Mouse (Mus musculus) heart, adult 2 months (tissue): ENCODE results near the gene Ccn1. TPM values are rescaled to one million over a fixed set of nuclear protein-coding genes. Genes with fewer than 3 reads are reported as not detected.

ENCODE experiments used
- DNase-seq, 2 experiments: peaks; one replicate each; pipeline ENCODE4 v3.0.0; 2021
- H3K27ac ChIP-seq: fragments of 200-600 bp; 2 replicates; pipeline ENCODE4 v1.8.1; 2022
- H3K27me3 ChIP-seq: fragments of 200-500 bp; 2 replicates; pipeline ENCODE4 v1.6.1; 2012; ENCODE audit warnings: mild to moderate bottlenecking, low read length, inconsistent platforms, mixed read lengths; ENCODE audit not compliant: control insufficient read depth, insufficient read depth
- H3K36me3 ChIP-seq: fragments of 200-500 bp; 2 replicates; pipeline ENCODE4 v1.6.1; 2012; ENCODE audit warnings: low read length, inconsistent platforms; ENCODE audit not compliant: control insufficient read depth, insufficient read depth
- H3K4me1 ChIP-seq: fragments of 200-500 bp; 2 replicates; pipeline ENCODE4 v1.6.1; 2011; ENCODE audit warnings: low read length; ENCODE audit not compliant: control insufficient read depth, insufficient read depth
- H3K4me3 ChIP-seq: fragments of 200-600 bp; 2 replicates; pipeline ENCODE4 v1.8.1; 2022
- H3K79me2 ChIP-seq: fragments of 200-500 bp; replicated peaks from 2 replicates; pipeline ENCODE4 v1.6.1; 2012; ENCODE audit warnings: mild to moderate bottlenecking, inconsistent platforms, low read length, moderate library complexity, mixed read lengths; ENCODE audit not compliant: control insufficient read depth, insufficient read depth
- H3K9ac ChIP-seq: fragments of 200-500 bp; 2 replicates; pipeline ENCODE4 v1.6.1; 2012; ENCODE audit warnings: low read depth, mild to moderate bottlenecking, control low read depth, inconsistent platforms, low read length, mixed read lengths
- CTCF ChIP-seq: fragments of 200-600 bp; IDR thresholded peaks from 2 replicates; pipeline ENCODE4 v1.8.1; 2022; ENCODE audit warnings: antibody characterized with exemption, mild to moderate bottlenecking, moderate library complexity
- EP300 ChIP-seq: fragments of 200-500 bp; IDR thresholded peaks from 2 replicates; pipeline ENCODE4 v1.6.1; 2011; ENCODE audit warnings: low read depth, low read length, control low read depth; ENCODE audit not compliant: insufficient read depth
- POLR2A ChIP-seq: fragments of 200-500 bp; IDR thresholded peaks from 2 replicates; pipeline ENCODE4 v1.6.1; 2011; ENCODE audit warnings: mild to moderate bottlenecking, low read depth, low read length, control low read depth; ENCODE audit not compliant: insufficient read depth
- WGBS: fragments of 180-500 bp; shearing (Covaris S2); methylation state at CpG from one replicate; pipeline ENCODE4 v1.1.7; 2018; 5-methylcytosine and 5-hydroxymethylcytosine counted together
- intact Hi-C: fragments of 180-260 bp; cut with DNase I; formaldehyde crosslinking; loops from one replicate; pipeline ENCODE4 v1.15.1; 2025
- polyA plus RNA-seq: library from polyadenylated mRNA; depleted of rRNA; stranded (reverse); fragments of >200 nt; gene quantifications from 2 replicates; pipeline ENCODE4 v1.2.3, GENCODE M21; 2012
- total RNA-seq, 2 experiments: library from RNA; stranded (reverse); gene quantifications; 2 replicates each; pipeline ENCODE4 v1.2.3; 2021

Ccn1 gene
- total and polyA plus RNA-seq, 3 experiments: 39.7 to 72.1 (median 49.9) TPM

GRCm38 (mm10) chr3:145648097-145648931, 1.5 kb downstream of the Ccn1 start:
- Histone ChIP-seq H3K4me3 (peak overlapping the region; percentile 71), H3K4me1 (peaks cover 14% of the 10 kb centered on the region), H3K36me3 (peaks cover 10% of the 10 kb centered on the region), H3K27me3 (no peaks in the 10 kb centered on the region), H3K27ac (peak overlapping the region; percentile 98), H3K79me2 (no peaks in the 10 kb centered on the region), H3K9ac (peak overlapping the region; percentile 93)
- WGBS: 12% methylated on average over 26 of the region's 26 CpGs
- intact Hi-C loops: loop anchor here (2.0 to 5.0 kb wide), 5 partner anchors 56 to 274 kb away; partner anchors contain the start of gene Bcl10
- peak; percentile 67 for TF ChIP-seq CTCF
- TF ChIP-seq EP300: 0 out of 2 replicates have a peak, but pooled peaks have one; percentile 12
- no peak for TF ChIP-seq POLR2A
- DNase-seq: peak; percentile 25 to 51

DNA sequence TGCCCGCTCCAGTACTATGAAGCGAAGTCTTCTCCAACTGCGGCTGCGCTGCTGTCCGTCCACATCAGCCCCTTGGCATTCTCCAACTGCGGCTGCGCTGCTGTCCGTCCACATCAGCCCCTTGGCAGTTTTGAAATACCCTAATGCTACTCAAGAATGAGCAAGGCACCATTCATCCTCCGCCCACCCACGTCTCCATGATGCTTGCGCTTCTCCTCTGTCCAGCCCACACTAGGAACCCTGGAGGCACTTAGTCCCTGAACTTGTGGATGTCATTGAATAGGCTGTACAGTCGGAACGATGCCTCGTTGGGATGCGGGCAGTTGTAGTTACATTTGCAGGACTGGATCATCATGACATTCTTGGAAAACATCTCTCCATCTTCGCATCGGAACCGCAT, 2.4 kb downstream of the Ccn1 start:
- no peak overlapping the region for H3K9ac ChIP-seq

GRCm38 (mm10) chr3:145646666-145647065, 3.1 kb downstream of the Ccn1 start:
- TF ChIP-seq CTCF (no peak), POLR2A (no peak), EP300 (no peak)
- H3K79me2 ChIP-seq: no peaks in the 10 kb centered on the region
- intact Hi-C loops: loop anchor here (5.0 kb wide), 3 partner anchors 241 to 276 kb away; partner anchors contain the start of gene Bcl10
- no peak overlapping the region for H3K9ac ChIP-seq
- WGBS: 92% methylated on average over 2 of the region's 2 CpGs
- peaks cover 10% of the 10 kb centered on the region for H3K36me3 ChIP-seq
- no peak overlapping the region for H3K4me3 ChIP-seq
- H3K4me1 ChIP-seq: peaks cover 7% of the 10 kb centered on the region
- H3K27ac ChIP-seq: no peak overlapping the region
- no peaks in the 10 kb centered on the region for H3K27me3 ChIP-seq
- no peak for DNase-seq

More for the DNA sequence above, 2.4 kb downstream of the Ccn1 start:
- 87% methylated on average over 18 of the region's 18 CpGs for WGBS
- peaks cover 11% of the 10 kb centered on the region for H3K4me1 ChIP-seq
- intact Hi-C loops: loop anchor here (5.0 kb wide), 3 partner anchors 240 to 275 kb away; partner anchors contain the start of gene Bcl10
- no peaks in the 10 kb centered on the region for H3K79me2 ChIP-seq
- TF ChIP-seq EP300: no peak
- no peak; the same call in 1 of the 2 replicates for TF ChIP-seq POLR2A
- no peak for TF ChIP-seq CTCF
- no peak overlapping the region for H3K4me3 ChIP-seq
- peaks cover 10% of the 10 kb centered on the region for H3K36me3 ChIP-seq
- no peak for DNase-seq
- no peaks in the 10 kb centered on the region for H3K27me3 ChIP-seq
- H3K27ac ChIP-seq: no peak overlapping the region; the same call in 1 of the 2 replicates

- peaks cover 10% of the 10 kb centered on the region for H3K36me3 ChIP-seq
- intact Hi-C loops: loop anchor here (5.0 kb wide), 3 partner anchors 241 to 276 kb away; partner anchors contain the start of gene Bcl10
- H3K27me3 ChIP-seq: no peaks in the 10 kb centered on the region
- no peak for TF ChIP-seq POLR2A
- no peak for TF ChIP-seq CTCF
- TF ChIP-seq EP300: no peak
- H3K27ac ChIP-seq: no peak overlapping the region
- DNase-seq: no peak
- no peaks in the 10 kb centered on the region for H3K79me2 ChIP-seq
- peaks cover 6% of the 10 kb centered on the region for H3K4me1 ChIP-seq
- 48% methylated on average over 3 of the region's 3 CpGs for WGBS
- no peak overlapping the region for H3K9ac ChIP-seq
- no peak overlapping the region for H3K4me3 ChIP-seq
Measured at GRCm38 (mm10) chr3:145646009-145646408, 3.8 kb downstream of the Ccn1 start.

GRCm38 (mm10) chr3:145645463-145645862, 4.3 kb downstream of the Ccn1 start:
- 78% methylated on average over 6 of the region's 6 CpGs for WGBS
- peaks cover 6% of the 10 kb centered on the region for H3K4me1 ChIP-seq
- no peaks in the 10 kb centered on the region for H3K79me2 ChIP-seq
- H3K27me3 ChIP-seq: no peaks in the 10 kb centered on the region
- no peak for TF ChIP-seq EP300
- TF ChIP-seq CTCF: no peak
- TF ChIP-seq POLR2A: no peak
- H3K27ac ChIP-seq: no peak overlapping the region
- no peak for DNase-seq
- H3K9ac ChIP-seq: no peak overlapping the region
- H3K36me3 ChIP-seq: peaks cover 10% of the 10 kb centered on the region
- no peak overlapping the region for H3K4me3 ChIP-seq
- intact Hi-C loops: loop anchor here (5.0 kb wide), 3 partner anchors 242 to 277 kb away; partner anchors contain the start of gene Bcl10

GRCm38 (mm10) chr3:145642861-145643260, 6.9 kb downstream of the Ccn1 start:
- H3K27ac ChIP-seq: peak overlapping the region; percentile 20; the same call in 1 of the 2 replicates
- no peak overlapping the region for H3K4me3 ChIP-seq
- peaks cover 4% of the 10 kb centered on the region for H3K4me1 ChIP-seq
- peaks cover 5% of the 10 kb centered on the region for H3K36me3 ChIP-seq
- H3K79me2 ChIP-seq: no peaks in the 10 kb centered on the region
- TF ChIP-seq POLR2A: no peak
- WGBS: 63% methylated on average over 11 of the region's 11 CpGs
- intact Hi-C loops: loop anchor here (2.0 kb wide), 1 partner anchor 14 kb away; no protein-coding TSS in a partner anchor
- no peak overlapping the region for H3K9ac ChIP-seq
- H3K27me3 ChIP-seq: no peaks in the 10 kb centered on the region
- no peak for DNase-seq
